Mouse (Mus musculus) mesoderm, embryonic 11.5 days (tissue): ENCODE data around the gene Bmp10.
A peak's percentile ranks its signal among the peaks of the same experiment; 100 is the strongest.

ENCODE experiments used
- DNase-seq: peaks from one replicate; pipeline ENCODE4 v3.0.0-alpha.2; 2012; ENCODE audit warnings: low read depth, low spot score

Bmp10 gene

GRCm38 (mm10) chr6:87428487-87429044 lies at the start of gene Bmp10:
Bmp10 (plus strand) TSS chr6:87428994.
- DNase-seq = no peak

- DNase-seq = no peak
Observed at GRCm38 (mm10) chr6:87383926-87384691, 44.7 kb upstream of the Bmp10 start.

GRCm38 (mm10) chr6:87384761-87385160 lies 44.0 kb upstream of the Bmp10 start:
- no peak for DNase-seq

DNA sequence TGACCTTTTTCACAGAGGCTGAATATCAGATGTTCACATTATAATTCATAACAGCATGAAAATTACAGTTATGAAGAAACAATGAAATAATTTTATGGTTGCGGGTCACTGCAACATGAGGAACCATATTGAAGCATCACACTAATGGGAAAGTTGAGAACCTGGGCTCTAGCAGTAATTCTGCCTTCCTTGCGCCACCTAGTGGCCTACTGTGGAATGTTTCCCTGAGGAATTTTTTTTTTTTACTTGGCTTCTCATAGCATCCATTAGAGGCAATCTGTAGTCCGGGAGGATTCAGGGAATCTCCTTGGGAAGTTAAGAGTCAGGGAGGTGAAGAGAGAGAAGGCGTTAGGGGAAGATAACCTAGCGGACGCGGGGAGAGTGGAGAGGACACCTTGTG lies 42.6 kb upstream of the Bmp10 start:
- peak; percentile 84 for DNase-seq

DNA sequence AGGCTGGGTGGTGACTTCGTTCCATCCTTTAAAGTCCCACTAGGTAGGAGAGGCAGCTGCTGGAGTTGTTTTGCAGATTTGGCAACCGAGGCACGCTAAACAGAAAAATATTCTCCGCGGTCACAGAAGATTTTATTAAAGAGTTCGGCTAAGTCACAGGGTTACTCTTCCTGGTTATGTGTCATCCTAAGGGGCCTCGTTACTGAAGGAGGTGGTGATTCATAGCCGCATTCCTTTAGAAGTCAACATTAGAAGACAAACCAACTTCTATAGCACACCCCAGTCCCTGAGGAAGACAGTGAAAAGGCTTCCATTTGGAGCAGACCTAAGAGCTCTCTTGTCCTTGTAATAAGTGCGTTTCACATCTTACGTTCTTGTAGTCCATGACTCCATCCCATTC lies 42.1 kb upstream of the Bmp10 start:
- no peak for DNase-seq

DNA sequence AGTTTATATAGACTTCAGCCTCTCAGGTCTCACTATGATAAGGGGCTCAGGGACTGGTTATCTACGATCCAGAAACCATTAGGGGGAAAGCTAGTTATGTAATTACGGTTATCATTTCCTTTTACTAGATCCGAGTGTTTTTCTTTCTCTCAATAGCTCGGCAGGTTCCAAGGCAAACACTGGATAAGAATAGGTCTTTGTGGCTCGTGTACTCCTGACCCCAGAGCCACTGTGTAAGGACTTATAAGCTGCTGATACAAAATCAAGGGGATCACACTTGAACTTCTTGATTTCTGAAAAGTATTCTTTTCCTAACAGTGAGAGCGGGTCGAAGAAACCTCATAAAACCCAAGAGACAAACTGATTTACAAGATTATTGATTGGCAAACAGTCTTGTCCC lies 39.9 kb upstream of the Bmp10 start, which contains the start of gene Gkn3:
TSS of gene Gkn3 (minus strand) at position 59 of the 400 bp plus-strand sequence.
- DNase-seq = no peak

DNA sequence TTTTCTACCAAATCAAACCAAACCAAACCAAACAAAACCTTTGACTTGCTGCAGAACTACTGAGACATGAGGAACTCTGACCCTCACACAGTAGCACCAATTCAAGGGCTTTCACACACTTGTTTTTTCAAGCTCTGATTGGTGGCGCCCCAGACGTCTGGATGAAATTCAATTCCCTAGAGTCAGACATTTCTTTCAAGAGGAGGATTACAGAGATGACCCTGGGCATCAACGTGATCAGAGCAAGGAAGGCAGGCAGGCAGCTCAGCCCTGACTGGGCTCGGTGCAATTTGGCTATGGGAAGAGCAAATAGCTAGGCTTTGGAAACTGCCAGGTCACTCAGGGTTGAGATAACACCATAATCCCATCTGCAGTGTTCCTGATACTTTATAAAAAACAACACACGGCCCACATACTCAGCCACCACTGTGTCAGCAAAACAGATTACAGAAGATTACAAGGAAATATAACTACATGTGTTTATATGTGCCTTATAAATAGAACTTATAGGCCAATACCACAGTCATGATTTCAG lies 39.3 kb upstream of the Bmp10 start:
- peak; percentile 41 for DNase-seq

DNA sequence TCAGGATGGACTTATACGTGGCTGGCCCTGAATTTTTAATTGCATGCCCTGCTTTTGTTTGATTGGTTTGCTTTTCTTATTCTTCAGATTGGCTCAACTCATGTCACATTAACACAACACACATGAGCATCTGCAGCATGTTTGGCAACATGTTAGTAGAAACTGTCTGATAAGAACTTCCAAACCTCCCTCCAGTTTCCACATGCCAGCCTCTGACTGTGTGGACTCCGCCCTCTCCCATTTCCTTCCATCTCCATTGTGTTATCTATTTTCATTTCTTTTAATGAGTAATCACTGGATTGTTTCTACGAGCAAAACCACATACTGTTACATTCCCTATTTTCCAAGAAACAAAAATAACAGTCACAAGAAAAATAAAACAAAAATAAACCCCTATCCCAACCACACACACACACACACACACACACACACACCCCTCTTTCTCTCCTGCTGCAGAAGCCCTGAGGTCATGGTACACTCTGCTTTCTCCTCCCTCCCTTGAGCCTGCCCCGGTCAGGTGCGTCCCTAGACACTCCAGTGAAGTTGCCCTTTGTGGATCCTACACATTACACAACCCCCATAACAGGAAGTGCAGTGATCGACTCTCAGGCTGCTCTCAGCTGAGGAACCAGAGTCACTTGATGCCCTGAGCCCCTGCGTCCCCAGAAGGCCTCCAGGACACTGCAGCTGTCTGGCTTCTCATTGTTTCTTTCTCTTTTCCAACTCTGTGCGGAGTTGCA lies 35.2 kb upstream of the Bmp10 start:
- DNase-seq = no peak

GRCm38 (mm10) chr6:87394783-87395182 lies 34.0 kb upstream of the Bmp10 start:
- no peak for DNase-seq

- DNase-seq = peak; percentile 73
Observed at GRCm38 (mm10) chr6:87399137-87399536, 29.7 kb upstream of the Bmp10 start.

DNA sequence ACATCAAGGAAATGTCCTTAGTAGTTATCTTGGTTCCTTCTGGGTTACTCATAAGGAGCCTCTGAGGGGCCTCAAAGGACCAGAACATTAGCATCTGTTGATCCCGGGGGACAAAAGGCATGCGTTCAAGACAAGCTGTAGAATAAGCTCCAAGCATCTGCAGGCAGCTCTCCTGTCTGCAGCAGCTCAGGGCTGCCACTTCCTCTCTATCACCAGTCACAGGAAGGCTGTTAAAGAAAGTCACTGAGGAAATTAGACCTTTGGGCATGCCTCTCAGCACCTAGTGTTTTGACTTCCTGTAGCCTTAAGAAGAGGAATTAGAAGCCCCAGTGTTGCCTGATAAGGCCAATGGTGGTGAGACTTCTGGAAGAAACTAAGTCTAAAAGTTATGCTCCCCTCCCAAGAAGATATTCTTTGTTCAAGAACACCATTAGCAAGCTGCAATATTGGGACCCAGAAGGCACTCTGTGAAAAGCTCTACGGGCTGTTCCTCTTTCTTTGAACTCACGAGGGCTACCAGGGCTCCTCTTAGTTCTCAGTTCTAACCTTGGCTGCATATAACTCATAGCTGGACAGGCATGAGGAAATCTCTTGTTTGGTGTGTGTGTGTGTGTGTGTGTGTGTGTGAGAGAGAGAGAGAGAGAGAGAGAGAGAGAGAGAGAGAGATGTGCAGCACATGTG lies 28.8 kb upstream of the Bmp10 start:
- no peak for DNase-seq

DNA sequence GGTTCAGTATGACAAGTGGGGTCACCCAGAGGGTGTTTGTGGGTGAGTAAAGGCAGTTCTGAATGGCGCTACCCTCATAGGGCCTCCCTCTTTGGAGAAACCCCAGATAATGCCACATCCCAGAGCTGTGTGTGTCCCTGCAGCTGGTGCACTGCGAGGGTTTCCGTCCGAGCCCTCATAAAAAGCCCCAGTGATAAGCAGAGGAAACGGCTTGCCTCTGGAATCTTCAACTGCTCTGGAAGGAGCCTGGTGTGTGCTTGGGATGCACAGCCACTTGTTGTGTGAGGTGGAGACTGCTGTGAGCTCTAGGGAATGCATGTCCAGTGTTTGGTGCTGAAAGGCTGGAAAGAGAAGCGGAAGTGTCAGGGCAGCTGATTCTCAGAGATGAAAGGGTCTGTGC lies 27.3 kb upstream of the Bmp10 start:
- DNase-seq = no peak

DNA sequence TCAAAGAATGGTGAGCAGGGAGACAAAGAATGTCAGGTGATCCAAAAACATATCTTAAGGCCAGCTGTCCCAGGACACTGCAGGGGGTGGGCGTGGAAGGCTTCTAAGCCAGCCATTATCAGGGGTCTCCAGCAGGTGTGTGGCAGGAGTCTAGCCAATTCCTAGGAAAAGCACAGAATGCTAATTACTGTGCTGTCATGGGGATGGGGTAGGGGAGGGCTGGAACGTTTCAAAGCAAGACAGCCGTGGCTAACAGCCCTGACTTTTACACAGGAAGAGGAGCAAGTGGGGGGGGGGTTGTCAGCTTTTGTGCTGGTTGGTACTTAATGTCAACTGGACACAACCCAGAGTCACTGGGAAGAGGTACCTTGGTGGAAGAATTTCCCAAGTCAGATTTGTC lies 16.8 kb upstream of the Bmp10 start:
- no peak for DNase-seq

DNA sequence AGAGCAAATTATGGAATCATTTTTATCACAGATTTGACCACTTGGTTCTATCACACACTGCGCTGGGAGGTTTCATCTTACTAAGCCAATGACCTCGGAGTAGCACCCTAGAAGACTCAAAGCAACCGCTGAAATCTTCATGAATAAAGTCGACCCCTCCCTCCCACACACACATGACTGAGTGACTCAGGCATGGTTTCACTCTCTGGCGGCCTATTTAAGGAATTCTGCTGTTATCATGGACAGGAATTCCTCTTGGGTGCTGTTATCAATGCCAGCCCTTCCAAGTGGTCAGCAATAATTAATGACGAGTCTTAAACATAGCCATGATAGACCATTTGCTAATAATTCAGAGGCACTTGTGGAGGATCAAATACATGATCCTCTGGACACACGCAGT lies 6.5 kb upstream of the Bmp10 start:
- DNase-seq = no peak

DNA sequence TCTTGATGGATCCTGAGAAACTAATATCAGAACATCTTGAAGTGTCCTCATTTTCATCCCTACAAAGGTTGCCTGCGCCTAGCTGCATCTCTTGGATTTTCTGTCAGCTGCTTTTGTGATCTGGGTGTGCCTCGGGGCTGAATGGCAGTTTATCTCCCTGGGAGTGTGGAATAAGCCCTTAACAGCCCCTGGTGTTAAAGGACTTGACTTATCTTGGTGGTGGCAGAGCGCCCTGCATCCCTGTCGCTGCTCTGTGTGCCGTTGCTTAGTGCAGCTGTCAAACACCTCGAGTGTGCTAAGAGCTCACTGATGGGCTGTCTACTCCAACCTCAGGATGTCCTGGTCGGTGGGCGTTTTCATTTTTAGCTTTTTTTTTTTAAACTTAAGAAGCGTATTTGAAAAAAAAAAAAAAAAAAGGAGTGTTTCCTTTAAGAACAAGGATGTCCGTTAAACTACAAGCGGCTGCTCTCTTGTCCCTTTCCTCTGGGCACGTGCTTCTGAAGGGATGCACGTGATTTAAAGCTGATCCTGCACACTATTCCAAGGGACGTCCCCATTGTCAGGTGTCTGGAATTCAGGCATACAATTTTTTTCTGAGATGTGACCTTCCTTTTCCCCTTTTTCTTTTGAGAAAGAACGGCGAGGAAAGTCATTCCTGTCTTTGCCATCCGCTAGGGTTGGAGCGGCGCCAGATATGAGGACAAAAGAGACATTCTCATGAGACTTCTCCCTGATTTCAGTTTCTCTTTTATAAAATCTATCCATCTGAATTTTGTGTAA lies 4.6 kb upstream of the Bmp10 start:
- no peak for DNase-seq

DNA sequence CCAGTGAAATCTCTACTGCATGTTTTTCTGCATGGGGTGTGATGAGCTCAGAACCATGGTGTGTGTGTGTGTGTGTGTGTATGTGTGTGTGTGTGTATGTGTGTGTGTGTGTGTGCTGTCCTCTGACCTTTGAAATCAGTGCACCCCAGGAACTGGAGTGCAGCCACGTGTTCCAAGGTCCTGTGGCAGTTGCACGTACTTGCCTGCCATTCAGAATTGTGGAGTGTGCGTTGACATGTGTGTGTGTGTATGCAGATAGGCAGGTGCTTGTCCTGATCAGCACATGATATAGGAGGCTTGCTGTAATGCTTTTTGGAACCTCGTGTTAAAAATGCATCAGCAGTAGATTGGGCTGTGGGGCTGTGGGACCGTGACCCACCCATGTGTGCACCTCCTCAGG lies 1.8 kb upstream of the Bmp10 start:
- no peak for DNase-seq

GRCm38 (mm10) chr6:87427616-87428015 lies 1.2 kb upstream of the Bmp10 start:
- no peak for DNase-seq

DNA sequence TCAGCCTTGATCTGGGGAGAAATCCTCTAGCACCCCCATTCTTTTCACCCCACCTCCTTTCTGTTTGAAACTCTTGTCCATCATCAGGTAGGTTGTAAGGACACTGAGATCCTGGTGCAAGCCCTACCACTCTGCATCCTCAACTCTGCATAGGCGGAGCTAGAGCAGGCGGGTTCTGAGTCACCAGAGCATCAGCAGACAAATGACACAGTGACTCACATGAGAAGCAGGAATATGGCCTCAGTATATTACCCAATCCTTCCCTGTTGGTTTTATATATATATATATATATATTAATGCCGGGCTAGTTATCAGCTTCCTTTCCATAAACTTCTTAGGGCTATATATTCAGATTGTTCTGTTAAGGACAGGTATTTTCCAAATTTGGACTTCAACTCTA lies 7.0 kb downstream of the Bmp10 start:
- no peak for DNase-seq

- DNase-seq = no peak
Observed at GRCm38 (mm10) chr6:87436745-87437144, 8.0 kb downstream of the Bmp10 start.

GRCm38 (mm10) chr6:87443253-87443652 lies 14.5 kb downstream of the Bmp10 start:
- no peak for DNase-seq

GRCm38 (mm10) chr6:87445222-87445621 lies 16.4 kb downstream of the Bmp10 start:
- DNase-seq = no peak
